Mouse (Mus musculus): Measurements from ENCODE around the gene Gprasp2. TPM values are rescaled to one million over a fixed set of nuclear protein-coding genes. Genes with fewer than 3 reads are reported as not detected.
"Not testable (repeated sequence)": the region's sequence is repeated elsewhere in the genome, so short reads cannot be mapped to it uniquely, and the experiment has no call there.

Gprasp2 gene
- polyA plus RNA-seq (2016; fragmentation: Nextera tagmentation; extraction: Ambion mirVana), result 19.9 and 20.0 TPM in 2 replicates

DNA sequence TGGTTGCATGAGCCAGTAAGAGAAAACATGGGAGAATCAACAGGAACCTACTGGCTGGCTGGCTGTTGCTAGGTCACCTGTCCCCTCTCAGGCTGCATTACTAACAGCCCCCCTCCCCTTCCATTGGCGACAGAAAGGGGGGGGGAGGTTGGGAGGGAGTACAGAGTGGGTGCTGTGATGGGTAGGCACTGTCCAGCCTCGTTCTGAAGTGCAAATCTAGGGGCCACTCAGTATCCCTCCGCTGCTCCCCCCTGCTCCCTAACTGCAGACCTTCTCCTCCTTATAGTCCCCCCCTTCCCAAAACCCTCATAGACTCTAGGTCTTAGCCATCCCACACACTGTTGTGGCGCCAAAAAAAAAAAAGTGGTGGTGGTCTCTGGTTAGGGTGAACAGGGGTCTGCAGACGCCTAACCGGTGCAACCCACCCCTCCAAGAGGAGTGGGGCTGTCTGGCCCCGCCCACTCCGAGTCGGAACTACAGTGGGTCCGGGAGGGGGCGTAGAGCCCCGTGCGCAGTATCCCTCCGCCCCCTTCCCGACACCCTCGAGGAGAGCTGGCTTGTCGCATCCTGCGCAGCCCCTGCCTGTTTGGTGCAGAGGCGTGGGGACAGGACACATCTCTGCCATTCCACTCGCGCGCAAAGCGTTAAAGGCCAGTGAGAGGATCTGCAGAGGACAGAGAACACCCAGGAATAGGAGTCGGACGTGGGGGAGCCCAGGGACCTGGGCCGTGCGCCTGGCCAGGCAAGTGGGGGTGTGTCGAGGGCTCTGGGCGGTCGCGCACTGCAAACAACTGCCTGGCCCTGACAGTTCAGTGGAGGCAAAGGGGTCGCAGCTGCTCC lies at the start of gene Gprasp2:
TSS of gene Gprasp2 (plus strand) at position 514 of the 840 bp plus-strand sequence.
- Histone ChIP-seq H3K27ac (0 out of 2 replicates have a peak within 1 kb of the TSS, but pooled peaks have one; percentile 29), H3K4me3 (peak within 1 kb of the TSS; percentile 61)
- not testable (repeated sequence) for H3K27me3 ChIP-seq (ENCODE audit: insufficient read depth, poor library complexity, severe bottlenecking); H3K4me1 ChIP-seq; H3K36me3 ChIP-seq; H3K9me3 ChIP-seq
- peak; percentile 76 for DNase-seq (ENCODE audit: low spot score)
- 20% methylated on average over 32 of the region's 32 CpGs for WGBS

GRCm38 (mm10) chrX:135791536-135791935 lies 47.3 kb upstream of the Gprasp2 start:
- Histone ChIP-seq H3K4me3 (no peak overlapping the region), H3K36me3 (no peaks in the 10 kb centered on the region), H3K4me1 (no peaks in the 10 kb centered on the region), H3K27me3 (ENCODE audit: insufficient read depth, poor library complexity, severe bottlenecking) (no peaks in the 10 kb centered on the region), H3K27ac (no peak overlapping the region), H3K9me3 (no peaks in the 10 kb centered on the region)
- DNase-seq (ENCODE audit: low spot score), result no peak

- no peak for DNase-seq (ENCODE audit: low spot score)
- WGBS, result 81% methylated on average over 6 of the region's 6 CpGs
Measured at GRCm38 (mm10) chrX:135792326-135792725, 46.5 kb upstream of the Gprasp2 start.

GRCm38 (mm10) chrX:135795591-135796304 lies 43.1 kb upstream of the Gprasp2 start:
- WGBS, result 20% methylated on average over 26 of the region's 27 CpGs
- peak overlapping the region; percentile 68 for H3K4me3 ChIP-seq
- H3K9me3 ChIP-seq; H3K4me1 ChIP-seq; H3K27me3 ChIP-seq (ENCODE audit: insufficient read depth, poor library complexity, severe bottlenecking): not testable (repeated sequence)
- H3K27ac ChIP-seq, result peak overlapping the region; percentile 72
- DNase-seq (ENCODE audit: low spot score), result peak; percentile 75
- H3K36me3 ChIP-seq, result peaks cover 18% of the 10 kb centered on the region

More at GRCm38 (mm10) chrX:135792326-135792725, 46.5 kb upstream of the Gprasp2 start:
- Histone ChIP-seq H3K4me3 (no peak overlapping the region), H3K4me1 (no peaks in the 10 kb centered on the region), H3K36me3 (no peaks in the 10 kb centered on the region), H3K27me3 (ENCODE audit: insufficient read depth, poor library complexity, severe bottlenecking) (no peaks in the 10 kb centered on the region), H3K9me3 (no peaks in the 10 kb centered on the region), H3K27ac (no peak overlapping the region)

GRCm38 (mm10) chrX:135796305-135797211 lies 42.3 kb upstream of the Gprasp2 start:
- 15% methylated on average over 26 of the region's 26 CpGs for WGBS
- H3K9me3 ChIP-seq; DNase-seq (ENCODE audit: low spot score); H3K4me1 ChIP-seq; H3K27me3 ChIP-seq (ENCODE audit: insufficient read depth, poor library complexity, severe bottlenecking): not testable (repeated sequence)
- Histone ChIP-seq H3K36me3 (peaks cover 25% of the 10 kb centered on the region), H3K27ac (peak overlapping the region; percentile 72), H3K4me3 (peak overlapping the region; percentile 68)

- Histone ChIP-seq H3K4me3 (peak within 1 kb of the TSS; percentile 68), H3K27ac (peak within 1 kb of the TSS; percentile 72), H3K36me3 (peaks cover 25% of the 10 kb centered on the region)
- not testable (repeated sequence) for H3K4me1 ChIP-seq; DNase-seq (ENCODE audit: low spot score); H3K27me3 ChIP-seq (ENCODE audit: insufficient read depth, poor library complexity, severe bottlenecking); H3K9me3 ChIP-seq
- 6% methylated on average over 4 of the region's 5 CpGs for WGBS
Measured at GRCm38 (mm10) chrX:135797212-135797644, 41.6 kb upstream of the Gprasp2 start, which contains the start of gene Bhlhb9. Bhlhb9 (plus strand) TSS chrX:135797594.

DNA sequence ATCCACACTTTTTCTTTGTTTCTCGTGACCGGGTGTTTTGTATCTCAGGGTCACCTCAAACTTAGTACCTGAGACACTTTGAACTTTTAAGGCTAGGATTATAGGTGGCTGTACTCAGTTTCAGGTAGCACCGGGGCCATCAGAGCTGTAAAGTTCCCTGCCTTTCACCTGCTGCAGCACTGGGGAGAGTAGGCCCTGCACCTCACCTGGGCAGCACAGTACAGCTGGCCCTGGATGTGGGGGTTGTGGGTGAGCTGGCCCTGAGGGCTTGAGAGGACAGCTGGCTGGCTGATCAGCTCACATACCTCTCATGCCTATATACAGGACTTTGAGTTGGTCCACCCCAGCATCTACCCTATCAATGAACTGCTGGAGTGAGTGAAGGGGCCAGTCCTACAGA lies 34.7 kb upstream of the Gprasp2 start:
- no peak overlapping the region for H3K4me3 ChIP-seq
- H3K9me3 ChIP-seq, result no peaks in the 10 kb centered on the region
- H3K27ac ChIP-seq, result no peak overlapping the region
- peaks cover 21% of the 10 kb centered on the region for H3K36me3 ChIP-seq
- no peaks in the 10 kb centered on the region for H3K27me3 ChIP-seq (ENCODE audit: insufficient read depth, poor library complexity, severe bottlenecking)
- 87% methylated on average over 3 of the region's 3 CpGs for WGBS
- no peak for DNase-seq (ENCODE audit: low spot score)
- H3K4me1 ChIP-seq, result no peaks in the 10 kb centered on the region

- no peak for DNase-seq (ENCODE audit: low spot score)
- Histone ChIP-seq H3K9me3 (no peaks in the 10 kb centered on the region), H3K27ac (no peak overlapping the region), H3K36me3 (peaks cover 6% of the 10 kb centered on the region; the same call in 1 of the 2 replicates), H3K27me3 (ENCODE audit: insufficient read depth, poor library complexity, severe bottlenecking) (no peaks in the 10 kb centered on the region), H3K4me1 (no peaks in the 10 kb centered on the region), H3K4me3 (no peak overlapping the region)
- 16% methylated on average over 1 of the region's 1 CpGs for WGBS
Measured at GRCm38 (mm10) chrX:135805780-135806179, 33.1 kb upstream of the Gprasp2 start.

DNA sequence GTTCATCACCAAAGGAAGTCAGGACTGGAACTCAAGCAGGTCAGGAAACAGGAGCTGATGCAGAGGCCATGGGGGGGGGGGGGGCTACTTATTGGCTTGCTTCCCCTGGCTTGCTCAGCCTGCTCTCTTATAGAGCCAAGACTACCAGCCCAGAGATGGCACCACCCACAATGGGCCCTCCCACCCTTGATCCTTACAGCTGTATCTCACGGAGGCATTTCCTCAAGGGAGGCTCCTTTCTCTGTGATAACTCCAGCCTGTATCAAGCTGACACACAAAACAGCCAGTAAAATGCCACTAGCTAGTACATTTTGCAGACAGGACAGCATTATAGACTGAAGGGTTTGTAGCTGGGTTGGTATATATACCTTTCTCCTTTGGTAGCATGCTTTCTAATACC lies 2.9 kb upstream of the Gprasp2 start:
- not testable (repeated sequence) for H3K9me3 ChIP-seq; DNase-seq (ENCODE audit: low spot score); H3K4me3 ChIP-seq; H3K36me3 ChIP-seq; H3K27me3 ChIP-seq (ENCODE audit: insufficient read depth, poor library complexity, severe bottlenecking); H3K27ac ChIP-seq; H3K4me1 ChIP-seq
- 32% methylated on average over 1 of the region's 1 CpGs for WGBS

GRCm38 (mm10) chrX:135837896-135838295 lies 938 bp upstream of the Gprasp2 start:
- H3K9me3 ChIP-seq, result no peaks in the 10 kb centered on the region
- WGBS, result 82% methylated on average over 2 of the region's 2 CpGs
- no peak for DNase-seq (ENCODE audit: low spot score)
- no peaks in the 10 kb centered on the region for H3K4me1 ChIP-seq
- no peak overlapping the region for H3K4me3 ChIP-seq
- H3K36me3 ChIP-seq, result no peaks in the 10 kb centered on the region
- H3K27me3 ChIP-seq (ENCODE audit: insufficient read depth, poor library complexity, severe bottlenecking), result no peaks in the 10 kb centered on the region
- H3K27ac ChIP-seq, result no peak overlapping the region

DNA sequence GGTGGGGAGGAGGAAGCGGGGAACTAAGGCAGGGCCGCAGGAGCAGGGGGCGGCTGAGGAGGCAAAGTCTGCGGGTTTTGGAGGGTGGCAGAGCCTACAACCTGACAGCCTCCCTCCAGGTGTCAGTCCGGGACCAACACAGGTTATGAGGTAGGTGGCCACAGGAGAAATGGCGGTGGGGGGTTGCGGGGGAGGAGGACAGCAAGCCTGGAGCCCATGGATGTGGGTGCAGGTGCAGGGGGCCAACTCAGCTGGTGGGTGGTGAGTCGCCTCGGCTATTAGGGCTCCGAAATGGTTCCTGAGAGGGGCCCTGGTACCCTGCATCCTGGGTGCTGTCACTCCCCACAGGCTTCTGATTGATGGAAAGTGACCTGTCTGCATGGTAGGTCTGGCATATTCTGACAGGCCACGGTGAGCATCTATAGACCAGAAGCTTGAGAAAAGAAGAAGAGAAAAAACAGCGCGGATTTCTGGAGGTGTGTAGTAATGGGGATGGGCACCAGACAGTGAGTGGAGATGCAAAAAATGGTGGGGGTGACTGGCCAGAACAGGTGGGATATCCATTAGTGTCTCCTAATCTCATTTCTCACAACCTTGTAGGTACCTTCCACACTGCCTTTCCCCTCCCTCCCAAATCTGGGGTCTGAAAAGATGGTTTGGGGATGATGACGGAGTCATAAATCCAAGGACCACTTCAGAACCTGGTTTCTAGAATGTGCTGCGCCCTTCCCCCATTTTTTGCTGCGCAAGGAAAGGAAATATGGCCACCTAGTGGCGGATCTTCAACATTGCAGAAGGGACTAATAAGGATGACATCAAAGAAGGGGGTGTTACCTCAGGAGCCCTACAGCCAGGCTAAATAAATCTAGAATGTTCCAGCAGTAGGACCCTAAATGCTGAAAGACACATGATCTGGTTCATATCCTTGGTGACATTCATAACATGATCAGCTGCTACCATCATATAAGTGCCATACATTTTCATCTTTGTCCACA lies 860 bp downstream of the Gprasp2 start:
- not testable (repeated sequence) for H3K9me3 ChIP-seq

More for the DNA sequence above, 860 bp downstream of the Gprasp2 start:
- DNase-seq (ENCODE audit: low spot score); H3K27me3 ChIP-seq (ENCODE audit: insufficient read depth, poor library complexity, severe bottlenecking); H3K36me3 ChIP-seq; H3K4me1 ChIP-seq: not testable (repeated sequence)
- WGBS, result 22% methylated on average over 17 of the region's 17 CpGs
- Histone ChIP-seq H3K27ac (0 out of 2 replicates have a peak overlapping the region, but pooled peaks have one; percentile 29), H3K4me3 (peak overlapping the region; percentile 61)
